12 mouse cellular contexts compared by ENCODE assay signal in the genomic region with DNA sequence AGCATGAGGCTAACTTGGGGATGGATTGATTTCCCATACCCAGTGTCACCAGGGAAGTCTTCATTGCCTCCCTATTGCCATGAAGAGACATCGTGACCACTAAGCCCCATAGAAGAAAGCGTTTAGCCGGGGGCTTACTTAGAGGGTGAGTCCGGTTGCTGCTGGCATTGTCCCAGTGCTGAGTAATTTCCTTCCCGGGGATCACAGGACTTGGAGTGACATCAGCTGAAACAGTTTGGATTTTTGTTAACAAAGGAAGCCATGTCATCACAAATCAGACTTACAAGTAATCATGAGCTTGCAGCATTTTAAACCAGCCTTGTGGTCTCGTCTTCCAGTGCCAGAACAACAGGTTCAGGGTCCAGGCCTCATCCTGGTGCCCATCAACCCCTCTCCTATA. TPM values are rescaled to one million over a fixed set of nuclear protein-coding genes. Genes with fewer than 3 reads are reported as not detected.
DNase-seq lines count a peak whose midpoint lies in the region; ATAC-seq and TF ChIP-seq lines count a peak whose summit lies in the region.
"Had no signal": no experiment of that assay in that cellular context is flagged by ENCODE, and none has a peak within 500 bp of the region (broad histone marks: within the 10 kb centered on the region; RNA-seq: fewer than 3 reads in every experiment).

No protein-coding gene starts in this region.

- DNase-seq in gastrocnemius, postnatal 25 days = peak; percentile 31
- DNase-seq in gastrocnemius, postnatal 4 days (ENCODE audit: low spot score in 2 of 2) = no peak
- DNase-seq in Muller cell, postnatal 12 days (ENCODE audit: inconsistent ontology term) = peak; percentile 80
- peak; percentile 78 for DNase-seq in lung, postnatal 0 days (ENCODE audit: low spot score)
- no peak for DNase-seq in right cerebral cortex, postnatal 4 days
- DNase-seq in spleen, postnatal 10 days (ENCODE audit: low spot score in 2 of 2) = no peak
- DNase-seq in ovary, postnatal 10 days (ENCODE audit: low spot score) = no peak
- DNase-seq: thymus, postnatal 4 days had no signal

- no peaks in the 10 kb centered on the region for H3K27me3 ChIP-seq in lung, postnatal 0 days (replicated peaks; ENCODE audit: insufficient read depth, low read length)
- H3K27me3 ChIP-seq: forebrain, embryonic 12.5 days had no signal

- no peak for TF ChIP-seq CTCF in lung, postnatal 0 days (IDR thresholded peaks at IDR 0.05)

- WGBS in lung, postnatal 0 days = 44% methylated on average over 6 of the region's 6 CpGs

- ATAC-seq in hematopoietic stem cell, adult 5-6 weeks (replicated peaks in 1 of 2; ENCODE audit: insufficient read depth in 1 of 2, low FRiP score in 2 of 2, low TSS enrichment in 1 of 2, low read depth in 1 of 2, poor library complexity in 2 of 2, severe bottlenecking in 2 of 2) = peak; percentile 4 to 59; a peak in 2 of 4 replicates
- ATAC-seq in lung, postnatal 0 days = peak; percentile 65
- ATAC-seq: intestine, postnatal 0 days had no signal

- no peak overlapping the region for H3K27ac ChIP-seq in lung, postnatal 0 days (ENCODE audit: low read length)
- H3K27ac ChIP-seq: forebrain, embryonic 12.5 days; liver, embryonic 14.5 days had no signal

- H3K9ac ChIP-seq in lung, postnatal 0 days (replicated peaks; ENCODE audit: low read depth) = no peak overlapping the region
- H3K9ac ChIP-seq: forebrain, embryonic 12.5 days; liver, embryonic 14.5 days had no signal

- peak; percentile 85 for TF ChIP-seq EP300 in lung, postnatal 0 days (IDR thresholded peaks at IDR 0.05)

- H3K4me3 ChIP-seq in lung, postnatal 0 days (ENCODE audit: low read depth, low read length) = no peak overlapping the region
- H3K4me3 ChIP-seq: forebrain, embryonic 12.5 days had no signal

- H3K36me3 ChIP-seq in lung, postnatal 0 days (ENCODE audit: insufficient read depth, low read length) = no peaks in the 10 kb centered on the region
- H3K36me3 ChIP-seq: forebrain, embryonic 12.5 days had no signal

- no peak overlapping the region for H3K4me2 ChIP-seq in lung, postnatal 0 days (replicated peaks; ENCODE audit: low read depth, low read length)
- H3K4me2 ChIP-seq: forebrain, embryonic 12.5 days had no signal

- no peaks in the 10 kb centered on the region for H3K9me3 ChIP-seq in lung, postnatal 0 days (ENCODE audit: low read length)
- H3K9me3 ChIP-seq: forebrain, embryonic 12.5 days had no signal

- peaks cover 5% of the 10 kb centered on the region; the same call in 1 of the 2 replicates for H3K4me1 ChIP-seq in lung, postnatal 0 days (ENCODE audit: insufficient read depth, low read depth, low read length)
- H3K4me1 ChIP-seq: forebrain, embryonic 12.5 days had no signal

RNA-seq across cellular contexts. Expression of a gene that starts 19.3 kb away (rescaled TPM):
- total RNA-seq in gastrocnemius, postnatal 25 days (2021) = 1 to 10 TPM; 3.9 to 9.1 TPM
- total RNA-seq in gastrocnemius, postnatal 4 days (2021) = 1 to 10 TPM; 8.7 to 8.8 TPM
- 4.4 and 9.3 TPM in 2 replicates for total RNA-seq in hematopoietic stem cell, adult 5-6 weeks (2017)
- 5.0 and 5.2 TPM in 2 replicates for polyA plus RNA-seq in lung, postnatal 0 days (2015; fragmentation: Nextera tagmentation; extraction: Ambion mirVana)

RNA-seq across cellular contexts. Expression of a gene that starts 56.9 kb away (rescaled TPM):
- 10 to 100 TPM; 16.8 to 18.6 TPM for total RNA-seq in gastrocnemius, postnatal 25 days (2021)
- 10 to 100 TPM; 22.0 to 22.6 TPM for total RNA-seq in gastrocnemius, postnatal 4 days (2021)
- 66.5 and 76.7 TPM in 2 replicates for total RNA-seq in hematopoietic stem cell, adult 5-6 weeks (2017)
- 31.6 and 33.8 TPM in 2 replicates for polyA plus RNA-seq in lung, postnatal 0 days (2015; fragmentation: Nextera tagmentation; extraction: Ambion mirVana)

Comparison
In these comparisons a context has a peak if more than half of its experiments do, and no peak if none do; other contexts are left out.
1. DNase-seq: peak in gastrocnemius, postnatal 25 days (single experiment), Muller cell, postnatal 12 days (single experiment) and lung, postnatal 0 days (single experiment); none in gastrocnemius, postnatal 4 days (0 of 2), right cerebral cortex, postnatal 4 days (single experiment), spleen, postnatal 10 days (0 of 2) and ovary, postnatal 10 days (single experiment).